Mouse (Mus musculus): ENCODE results near the gene Sgms1. TPM values are rescaled to one million over a fixed set of nuclear protein-coding genes. Genes with fewer than 3 reads are reported as not detected.

Sgms1 gene
- total and polyA plus RNA-seq, 2 experiments from 2014 or later: 21.3 to 28.4 TPM

DNA sequence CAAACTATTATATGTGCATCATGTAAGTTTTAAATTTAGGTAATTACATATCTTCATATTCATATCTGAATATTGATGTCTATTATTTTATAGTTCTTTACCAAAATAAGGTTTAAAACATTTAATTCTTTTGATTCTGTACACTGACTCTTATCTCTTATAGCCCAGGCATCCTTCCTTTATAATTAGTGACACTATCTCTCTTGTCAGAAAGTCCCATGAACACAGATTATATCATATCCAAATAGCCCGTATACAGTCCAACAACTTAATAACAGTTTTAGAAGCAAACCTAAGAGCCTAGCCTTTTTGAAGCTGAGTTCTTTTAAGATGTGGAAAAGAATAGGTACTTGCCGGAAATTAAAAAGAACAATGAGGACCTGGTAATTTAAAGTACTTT lies 135.3 kb downstream of the Sgms1 start:
- 74% methylated on average over 2 of the region's 2 CpGs for WGBS
- Histone ChIP-seq H3K4me1 (ENCODE audit: insufficient read depth, low read length) (peaks cover 6% of the 10 kb centered on the region; the same call in 1 of the 2 replicates), H3K9ac (replicated peaks; ENCODE audit: low read length, poor library complexity, severe bottlenecking) (no peak overlapping the region), H3K27me3 (ENCODE audit: insufficient read depth, low read length) (no peaks in the 10 kb centered on the region), H3K4me2 (ENCODE audit: low read depth, low read length, poor library complexity, severe bottlenecking) (no peak overlapping the region), H3K9me3 (ENCODE audit: low read length) (no peaks in the 10 kb centered on the region), H3K36me3 (ENCODE audit: insufficient read depth, low read length) (no peaks in the 10 kb centered on the region), H3K4me3 (ENCODE audit: low read depth, low read length) (no peak overlapping the region), H3K27ac (ENCODE audit: low read depth, low read length) (no peak overlapping the region)
- no peak for TF ChIP-seq CTCF (IDR thresholded peaks at IDR 0.05)
- ATAC-seq (ENCODE audit: low FRiP score) (no peak), DNase-seq (ENCODE audit: low spot score) (no peak)

DNA sequence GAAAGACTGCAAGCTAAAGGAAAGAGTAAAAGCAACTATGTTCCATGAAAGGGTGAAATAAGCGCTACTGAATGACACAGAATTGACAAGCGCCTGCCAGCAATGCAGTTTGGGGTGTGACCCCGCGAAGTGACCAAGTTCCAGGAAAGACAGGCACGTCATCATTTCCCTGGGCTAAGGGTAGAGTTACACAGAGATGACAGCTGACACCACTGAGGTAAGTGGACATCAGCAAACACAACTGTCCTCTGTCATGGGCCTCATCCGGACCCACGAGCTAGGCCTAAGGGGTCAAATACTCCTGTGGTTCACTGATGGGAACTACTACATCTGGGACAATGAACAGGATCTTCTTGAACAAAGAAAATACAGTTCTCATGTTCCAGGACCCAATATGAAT lies 136.5 kb downstream of the Sgms1 start:
- TF ChIP-seq CTCF (IDR thresholded peaks at IDR 0.05): no peak
- H3K4me3 ChIP-seq (ENCODE audit: low read depth, low read length): no peak overlapping the region
- no peaks in the 10 kb centered on the region; the same call in 1 of the 2 replicates for H3K4me1 ChIP-seq (ENCODE audit: insufficient read depth, low read length)
- ATAC-seq (ENCODE audit: low FRiP score): no peak
- 95% methylated on average over 7 of the region's 7 CpGs for WGBS
- H3K4me2 ChIP-seq (ENCODE audit: low read depth, low read length, poor library complexity, severe bottlenecking): no peak overlapping the region
- no peaks in the 10 kb centered on the region for H3K9me3 ChIP-seq (ENCODE audit: low read length)
- H3K9ac ChIP-seq (replicated peaks; ENCODE audit: low read length, poor library complexity, severe bottlenecking): no peak overlapping the region
- no peak overlapping the region for H3K27ac ChIP-seq (ENCODE audit: low read depth, low read length)
- DNase-seq (ENCODE audit: low spot score): no peak
- no peaks in the 10 kb centered on the region for H3K27me3 ChIP-seq (ENCODE audit: insufficient read depth, low read length)
- no peaks in the 10 kb centered on the region for H3K36me3 ChIP-seq (ENCODE audit: insufficient read depth, low read length)

DNA sequence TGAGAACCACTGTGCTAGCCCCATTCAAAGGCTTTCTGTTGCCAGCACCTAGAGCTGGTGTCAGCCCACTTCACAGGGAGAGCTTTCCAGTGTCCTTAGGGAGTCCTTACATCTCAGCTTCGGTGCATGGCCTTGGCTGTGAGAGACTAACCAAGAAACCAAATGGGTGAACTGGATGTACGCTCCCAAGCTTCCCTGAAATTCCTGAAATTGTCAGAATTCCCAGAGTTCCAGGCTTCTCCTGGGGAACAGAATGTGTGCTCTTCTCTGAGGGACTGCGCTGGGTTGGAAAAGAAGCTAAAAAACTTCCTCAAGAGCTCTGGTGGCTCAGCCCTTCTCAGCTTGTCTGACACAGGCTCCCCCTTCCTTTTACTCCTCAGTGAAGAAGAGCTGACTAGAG lies 137.1 kb downstream of the Sgms1 start:
- H3K4me3 ChIP-seq (ENCODE audit: low read depth, low read length): no peak overlapping the region
- H3K9me3 ChIP-seq (ENCODE audit: low read length): no peaks in the 10 kb centered on the region
- no peak overlapping the region for H3K4me2 ChIP-seq (ENCODE audit: low read depth, low read length, poor library complexity, severe bottlenecking)
- no peaks in the 10 kb centered on the region for H3K36me3 ChIP-seq (ENCODE audit: insufficient read depth, low read length)
- DNase-seq (ENCODE audit: low spot score) (no peak), ATAC-seq (ENCODE audit: low FRiP score) (no peak)
- WGBS: 75% methylated on average over 3 of the region's 3 CpGs
- no peak overlapping the region for H3K27ac ChIP-seq (ENCODE audit: low read depth, low read length)
- no peaks in the 10 kb centered on the region for H3K27me3 ChIP-seq (ENCODE audit: insufficient read depth, low read length)
- H3K4me1 ChIP-seq (ENCODE audit: insufficient read depth, low read length): no peaks in the 10 kb centered on the region; the same call in 1 of the 2 replicates
- H3K9ac ChIP-seq (replicated peaks; ENCODE audit: low read length, poor library complexity, severe bottlenecking): no peak overlapping the region
- no peak for TF ChIP-seq CTCF (IDR thresholded peaks at IDR 0.05)

DNA sequence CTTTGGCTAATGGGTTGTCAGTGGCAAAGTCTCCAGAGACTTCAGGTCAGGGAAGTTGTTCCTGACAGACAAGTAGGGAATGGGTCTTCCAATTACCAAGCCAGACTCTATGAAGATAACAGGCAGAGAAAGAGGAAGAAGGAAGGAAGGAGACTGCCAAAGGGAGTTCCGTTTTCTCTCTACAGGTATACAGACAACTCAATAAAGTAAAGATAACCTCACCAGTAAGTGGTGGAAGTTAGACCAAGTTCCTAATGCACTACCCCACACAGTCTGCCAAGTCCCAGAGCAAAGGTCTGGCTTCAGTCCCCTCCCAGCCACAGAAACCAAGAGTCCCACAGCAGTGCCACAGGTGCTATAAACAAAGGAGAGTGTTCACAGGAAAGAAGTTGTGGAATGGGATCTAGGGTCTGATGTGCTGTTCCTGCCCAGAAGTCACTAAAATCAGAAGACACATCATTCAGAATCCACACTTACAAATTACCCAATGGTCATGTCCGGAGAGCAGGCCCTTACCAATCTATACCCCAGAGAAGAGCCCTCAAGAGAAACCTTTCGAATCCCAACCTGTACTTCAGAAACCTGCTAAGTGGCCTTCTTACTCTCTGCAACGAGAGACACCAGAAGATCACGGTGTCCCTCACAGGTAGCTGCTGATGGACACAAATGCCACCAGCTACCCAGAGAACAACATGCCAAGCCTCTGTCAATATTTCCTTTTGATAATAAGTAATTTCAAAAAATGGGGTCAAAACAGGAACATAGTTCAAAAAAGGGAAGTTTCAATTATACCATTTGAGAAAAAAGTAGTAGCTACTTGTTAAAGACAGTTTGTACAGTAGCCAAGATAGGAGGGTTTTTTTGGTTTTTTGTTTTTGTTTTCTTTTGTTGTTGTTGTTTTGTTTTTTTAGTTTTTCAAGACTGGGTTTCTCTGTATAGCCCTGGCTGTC lies 140.1 kb downstream of the Sgms1 start:
- Histone ChIP-seq H3K9ac (replicated peaks; ENCODE audit: low read length, poor library complexity, severe bottlenecking) (no peak overlapping the region), H3K36me3 (ENCODE audit: insufficient read depth, low read length) (no peaks in the 10 kb centered on the region), H3K4me2 (ENCODE audit: low read depth, low read length, poor library complexity, severe bottlenecking) (no peak overlapping the region), H3K9me3 (ENCODE audit: low read length) (no peaks in the 10 kb centered on the region), H3K4me1 (ENCODE audit: insufficient read depth, low read length) (no peaks in the 10 kb centered on the region; the same call in 1 of the 2 replicates), H3K4me3 (ENCODE audit: low read depth, low read length) (no peak overlapping the region), H3K27ac (ENCODE audit: low read depth, low read length) (no peak overlapping the region), H3K27me3 (ENCODE audit: insufficient read depth, low read length) (no peaks in the 10 kb centered on the region)
- no peak for TF ChIP-seq CTCF (IDR thresholded peaks at IDR 0.05)
- WGBS: 94% methylated on average over 5 of the region's 5 CpGs
- ATAC-seq (ENCODE audit: low FRiP score): no peak
- DNase-seq (ENCODE audit: low spot score): no peak

DNA sequence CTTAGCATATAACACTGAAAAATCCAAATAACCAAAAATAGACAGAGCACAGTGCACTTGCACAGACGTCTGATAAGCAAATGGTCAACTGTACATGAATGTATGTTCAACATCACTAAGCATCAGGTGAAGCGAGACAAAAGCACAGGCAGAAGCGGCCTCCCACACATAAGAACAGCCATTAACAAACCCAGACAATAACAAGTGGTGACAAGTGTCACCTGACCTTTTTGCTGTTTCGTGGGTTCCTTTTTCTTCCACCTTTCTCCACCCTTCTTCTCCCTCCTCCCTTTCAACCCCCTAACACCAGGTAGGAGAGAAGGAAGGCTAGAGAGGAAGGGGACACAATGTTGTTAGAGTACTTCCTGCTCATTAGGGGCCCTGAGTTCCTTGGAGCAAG lies 144.6 kb downstream of the Sgms1 start:
- no peak overlapping the region for H3K4me2 ChIP-seq (ENCODE audit: low read depth, low read length, poor library complexity, severe bottlenecking)
- H3K27me3 ChIP-seq (ENCODE audit: insufficient read depth, low read length): no peaks in the 10 kb centered on the region
- 78% methylated on average over 4 of the region's 4 CpGs for WGBS
- no peak overlapping the region for H3K9ac ChIP-seq (replicated peaks; ENCODE audit: low read length, poor library complexity, severe bottlenecking)
- no peaks in the 10 kb centered on the region for H3K4me1 ChIP-seq (ENCODE audit: insufficient read depth, low read length)
- no peak overlapping the region for H3K27ac ChIP-seq (ENCODE audit: low read depth, low read length)
- DNase-seq (ENCODE audit: low spot score) (no peak), ATAC-seq (ENCODE audit: low FRiP score) (no peak)
- no peak for TF ChIP-seq CTCF (IDR thresholded peaks at IDR 0.05)
- H3K4me3 ChIP-seq (ENCODE audit: low read depth, low read length): no peak overlapping the region
- no peaks in the 10 kb centered on the region for H3K36me3 ChIP-seq (ENCODE audit: insufficient read depth, low read length)
- H3K9me3 ChIP-seq (ENCODE audit: low read length): no peaks in the 10 kb centered on the region

DNA sequence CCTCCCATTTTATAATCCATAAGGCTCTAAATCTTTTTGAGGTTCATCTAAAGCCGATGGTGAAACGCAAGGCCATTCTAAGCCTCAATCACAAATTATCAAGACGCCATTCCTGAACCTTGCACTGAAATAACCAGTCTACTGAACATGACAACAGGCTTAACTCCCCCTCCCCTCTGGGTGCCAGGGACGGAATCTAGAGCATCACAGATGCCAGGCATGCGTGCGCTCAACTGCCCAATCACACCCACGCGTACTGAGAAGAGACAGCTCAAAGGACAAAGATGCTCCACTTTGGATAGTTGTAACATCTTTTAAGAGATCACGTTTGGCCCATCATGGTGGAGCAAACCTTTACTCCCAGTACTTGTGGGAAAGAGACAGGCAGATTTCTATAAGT lies 146.3 kb downstream of the Sgms1 start:
- H3K4me3 ChIP-seq (ENCODE audit: low read depth, low read length): no peak overlapping the region
- H3K36me3 ChIP-seq (ENCODE audit: insufficient read depth, low read length): no peaks in the 10 kb centered on the region
- H3K27ac ChIP-seq (ENCODE audit: low read depth, low read length): no peak overlapping the region
- H3K4me2 ChIP-seq (ENCODE audit: low read depth, low read length, poor library complexity, severe bottlenecking): no peak overlapping the region
- H3K4me1 ChIP-seq (ENCODE audit: insufficient read depth, low read length): no peaks in the 10 kb centered on the region
- 85% methylated on average over 9 of the region's 9 CpGs for WGBS
- DNase-seq (ENCODE audit: low spot score) (no peak), ATAC-seq (ENCODE audit: low FRiP score) (no peak)
- no peaks in the 10 kb centered on the region for H3K27me3 ChIP-seq (ENCODE audit: insufficient read depth, low read length)
- TF ChIP-seq CTCF (IDR thresholded peaks at IDR 0.05): no peak
- no peaks in the 10 kb centered on the region for H3K9me3 ChIP-seq (ENCODE audit: low read length)
- no peak overlapping the region for H3K9ac ChIP-seq (replicated peaks; ENCODE audit: low read length, poor library complexity, severe bottlenecking)

All from midbrain, postnatal 0 days (tissue).